Mouse (Mus musculus): ENCODE measurements at regions not wholly inside any gene's neighbourhood (a gene's known extent, or its start where the extent isn't known, plus 50 kb on each side); places are given as distances from the start of the nearest gene placed in this dataset.
A peak's percentile ranks its signal among the peaks of the same experiment; 100 is the strongest.

DNA sequence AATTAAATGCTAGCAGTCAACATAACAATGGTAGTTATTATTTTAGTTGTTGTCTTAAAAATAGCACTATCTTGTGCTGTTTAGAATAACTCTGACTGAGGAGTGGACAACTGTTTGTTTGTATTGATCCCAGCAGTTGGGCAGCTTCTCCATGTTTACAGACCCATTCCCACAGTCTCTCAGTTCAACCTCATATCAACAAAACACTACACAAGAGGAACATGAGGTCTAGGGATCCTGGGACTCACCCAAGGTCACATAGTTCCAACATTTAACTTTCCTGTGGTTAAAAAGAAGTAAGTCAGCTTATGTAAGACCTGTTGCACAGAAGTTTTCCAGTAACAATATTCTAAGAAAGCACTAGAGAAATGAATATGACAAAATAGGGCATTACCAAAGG lies 203.0 kb upstream of the Usp24 start:
- DNase-seq (ENCODE audit: low spot score in 2 of 2), result no peak

DNA sequence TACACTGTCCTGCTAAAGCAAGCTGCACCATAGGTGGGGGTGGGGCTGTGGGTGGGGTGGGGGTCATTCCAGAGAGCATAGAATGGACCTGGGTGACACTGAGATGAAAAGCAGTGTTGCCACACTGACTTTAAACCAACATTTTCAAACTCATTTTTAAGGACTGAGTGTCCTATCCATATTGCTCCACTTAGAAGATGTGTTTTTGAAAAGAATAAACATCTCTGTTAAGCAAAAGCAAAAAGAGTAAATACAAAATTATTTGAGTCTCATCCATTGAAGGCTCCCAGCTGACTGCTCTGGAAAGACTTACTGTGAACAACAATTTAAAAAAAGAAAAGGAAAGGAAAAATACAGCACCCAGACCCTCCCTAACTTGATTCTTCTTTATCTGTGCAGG lies 202.3 kb upstream of the Usp24 start:
- DNase-seq (ENCODE audit: low spot score in 2 of 2), result no peak

DNA sequence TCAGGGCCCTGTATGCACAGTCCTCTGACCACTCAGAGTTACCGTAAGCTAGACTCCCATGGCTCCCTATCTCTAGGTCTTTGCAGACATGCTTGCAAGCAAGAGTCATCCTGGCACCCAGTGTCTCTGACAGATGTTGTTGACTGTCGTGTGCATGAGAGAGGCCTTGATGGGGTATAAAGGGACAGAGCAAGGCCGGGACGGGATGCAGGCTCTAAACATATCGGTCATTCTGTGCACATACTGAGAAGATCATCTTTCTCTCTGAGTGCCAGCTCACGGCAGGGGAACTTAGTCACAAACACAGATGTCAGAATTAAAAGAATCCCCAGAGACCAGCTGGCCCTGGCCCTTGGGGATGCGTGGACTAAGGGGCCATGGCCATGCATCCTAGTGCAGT lies 199.4 kb upstream of the Usp24 start:
- DNase-seq (ENCODE audit: low spot score in 2 of 2), result no peak

DNA sequence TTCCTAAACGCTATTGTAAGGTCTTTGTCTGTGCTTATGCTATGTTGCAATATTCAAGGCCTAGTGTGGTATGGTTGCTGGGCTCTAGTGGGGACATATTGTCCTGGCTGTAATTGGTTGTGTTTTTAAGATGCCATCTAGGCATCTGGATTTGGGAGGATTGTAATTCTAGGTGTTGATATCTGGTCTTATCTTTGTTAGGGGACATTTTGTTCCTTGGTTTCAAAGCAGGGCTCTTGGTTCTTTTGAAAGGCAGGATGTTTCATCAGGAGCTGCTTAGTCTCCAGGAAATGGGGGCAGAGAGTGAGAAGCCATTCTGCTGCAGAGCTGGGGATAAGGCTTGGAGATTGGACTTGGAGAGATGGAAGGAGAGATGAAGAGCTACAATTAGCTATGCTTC lies 194.7 kb upstream of the Usp24 start:
- no peak for DNase-seq (ENCODE audit: low spot score in 2 of 2)

DNA sequence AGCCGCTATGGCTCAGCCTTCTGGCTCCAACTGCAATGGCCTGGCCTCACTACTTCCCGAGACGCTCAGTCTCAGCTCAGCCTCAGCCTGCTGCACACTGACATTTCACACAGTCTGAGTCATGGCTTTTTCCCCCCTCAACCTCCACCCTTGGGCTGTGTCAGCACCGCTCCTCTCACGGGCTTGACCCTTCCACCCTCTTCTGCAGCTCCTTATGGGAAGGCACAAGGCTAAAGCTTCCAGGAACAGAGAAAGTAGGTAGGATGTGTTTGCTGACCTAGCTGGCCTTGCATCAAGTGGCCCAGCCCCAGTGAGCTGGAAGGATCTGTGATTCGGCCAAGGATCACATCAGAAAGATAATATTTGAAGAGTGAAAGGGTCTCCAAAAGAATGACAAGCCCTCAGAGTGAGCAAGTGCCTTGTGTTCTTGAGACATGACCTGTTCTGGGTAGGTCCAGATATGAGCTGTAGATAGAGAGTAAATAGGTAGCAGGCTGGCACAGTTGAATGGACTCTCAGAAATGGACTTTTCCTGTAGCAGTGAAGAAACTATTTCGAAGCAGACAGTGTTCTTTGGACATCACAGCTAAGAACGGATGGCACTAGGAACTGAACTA lies 192.9 kb upstream of the Usp24 start:
- no peak for DNase-seq (ENCODE audit: low spot score in 2 of 2)

DNA sequence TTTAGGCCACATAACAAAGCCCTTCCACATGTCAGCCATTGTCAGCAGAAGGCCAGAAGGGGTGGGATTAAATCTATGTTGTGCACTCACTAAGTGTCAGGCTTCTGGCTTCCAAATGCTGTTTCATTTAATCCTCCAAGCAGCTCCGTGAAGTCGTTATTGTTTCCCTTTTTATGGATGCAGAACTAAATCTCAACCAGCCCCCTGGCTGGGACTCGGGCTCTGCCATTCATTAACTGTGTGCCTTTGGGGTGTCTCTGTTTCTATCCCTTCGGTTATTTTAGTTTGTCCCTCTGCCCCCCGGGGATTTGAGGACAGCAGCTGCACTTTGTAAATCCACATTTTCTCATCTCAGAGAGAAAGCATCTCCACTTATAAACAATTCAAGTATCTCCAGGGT lies 188.8 kb upstream of the Usp24 start:
- DNase-seq (ENCODE audit: low spot score in 2 of 2), result no peak

DNA sequence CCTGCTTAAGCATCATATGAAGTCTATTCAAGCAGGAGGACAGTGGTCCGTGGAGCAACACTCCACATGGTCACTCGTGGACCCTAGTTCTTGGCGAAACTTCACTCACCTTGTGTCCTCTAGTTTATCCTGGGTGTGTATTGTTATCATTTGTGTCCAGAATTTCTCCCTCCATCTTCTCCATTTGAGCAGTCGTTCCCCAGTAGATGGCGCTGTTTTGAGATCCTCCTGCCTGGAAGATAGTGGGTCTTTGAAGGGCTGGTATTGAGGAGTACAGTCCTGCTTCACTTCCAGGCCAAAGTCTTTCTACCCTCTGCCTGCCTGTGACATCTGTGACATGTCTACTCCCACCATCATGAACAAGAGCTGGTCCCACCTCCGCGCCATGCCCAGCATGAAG lies 188.4 kb upstream of the Usp24 start:
- peak in 1 of 2 experiments; percentile 40 for DNase-seq (ENCODE audit: low spot score in 2 of 2)

DNA sequence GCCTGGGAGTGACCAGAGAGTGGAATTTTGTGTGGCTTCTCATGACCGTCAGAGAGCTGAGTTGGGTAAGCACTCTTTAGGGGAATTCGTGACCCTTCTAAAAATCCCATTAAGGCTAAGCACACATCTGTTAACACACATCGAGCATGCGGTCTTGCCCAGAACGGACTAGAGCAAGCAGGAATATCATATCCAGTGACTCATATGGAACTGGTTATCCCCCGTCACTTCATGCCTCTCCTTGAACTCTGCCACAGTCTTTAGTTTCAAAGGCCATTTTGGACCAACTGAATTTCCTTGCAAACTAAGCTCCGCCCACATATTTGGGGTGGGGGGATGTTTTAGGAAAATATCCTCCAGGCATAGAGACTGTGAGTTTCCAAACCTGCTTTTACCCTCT lies 186.7 kb upstream of the Usp24 start:
- DNase-seq (ENCODE audit: low spot score in 2 of 2), result no peak

DNA sequence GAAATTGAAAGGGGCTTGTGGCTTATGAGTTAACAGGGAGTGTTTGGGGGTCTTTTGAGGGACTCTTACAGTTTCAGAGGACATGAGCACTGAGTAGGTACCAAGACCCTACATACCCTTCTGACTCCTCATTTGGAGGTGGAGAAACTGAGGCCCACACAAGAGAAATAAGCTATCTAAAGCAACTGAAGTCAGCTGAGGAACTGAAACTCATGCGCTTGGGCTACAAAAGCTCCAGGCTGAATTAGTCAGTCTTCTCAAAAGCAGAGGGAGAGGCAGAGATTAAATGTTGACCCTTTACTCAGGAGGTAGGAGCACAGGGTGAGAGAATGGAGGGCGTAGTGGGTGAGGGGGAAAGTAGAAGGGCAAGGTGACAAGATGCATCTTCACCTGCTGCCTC lies 186.2 kb upstream of the Usp24 start:
- no peak for DNase-seq (ENCODE audit: low spot score in 2 of 2)

DNA sequence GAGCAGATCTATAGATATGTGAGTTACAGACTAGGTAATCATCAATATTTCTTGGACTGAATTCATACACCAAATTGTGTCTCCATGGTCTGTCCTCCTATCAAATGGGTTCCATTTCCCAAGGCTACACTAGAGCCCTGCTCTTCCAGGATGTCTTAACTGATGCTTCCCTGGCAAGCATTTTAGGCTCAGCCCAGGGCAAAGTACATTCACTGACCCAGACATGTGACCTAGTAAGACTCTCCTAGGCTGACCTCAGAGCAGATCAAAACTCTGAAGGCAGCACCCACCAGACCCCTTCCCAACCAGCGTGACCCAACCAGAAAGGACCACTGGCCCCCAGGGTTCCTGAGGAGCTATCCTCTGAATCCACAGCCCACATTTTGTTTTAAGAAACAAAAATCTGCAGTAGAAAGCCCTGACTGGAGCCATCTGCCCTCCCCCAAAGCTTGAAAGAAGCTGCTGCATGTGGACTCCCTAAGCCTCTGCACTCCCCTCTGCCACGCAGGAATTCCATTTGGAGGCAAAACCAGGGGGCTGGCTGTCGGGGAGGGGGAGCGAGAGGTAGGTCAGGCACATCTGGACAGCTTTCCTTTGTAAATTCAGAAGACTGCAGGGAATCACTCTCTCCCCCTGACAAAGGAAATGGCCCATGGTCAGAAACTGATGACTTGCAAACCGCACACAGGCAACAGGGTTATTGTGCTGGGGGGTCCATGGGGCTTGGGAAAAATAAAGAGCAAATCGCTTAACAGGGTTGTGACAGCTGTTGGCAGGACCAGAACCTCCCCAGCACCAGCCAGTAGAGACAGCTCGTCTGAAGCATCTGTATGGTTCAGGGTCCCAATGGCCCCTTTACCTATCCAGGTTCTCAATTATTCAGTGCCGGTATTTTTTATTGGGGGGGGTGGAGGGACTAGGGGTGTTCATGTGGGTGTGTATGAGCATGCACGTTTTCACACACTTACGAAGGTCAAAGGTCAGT lies 182.0 kb upstream of the Usp24 start:
- no peak for DNase-seq (ENCODE audit: low spot score in 2 of 2)

DNA sequence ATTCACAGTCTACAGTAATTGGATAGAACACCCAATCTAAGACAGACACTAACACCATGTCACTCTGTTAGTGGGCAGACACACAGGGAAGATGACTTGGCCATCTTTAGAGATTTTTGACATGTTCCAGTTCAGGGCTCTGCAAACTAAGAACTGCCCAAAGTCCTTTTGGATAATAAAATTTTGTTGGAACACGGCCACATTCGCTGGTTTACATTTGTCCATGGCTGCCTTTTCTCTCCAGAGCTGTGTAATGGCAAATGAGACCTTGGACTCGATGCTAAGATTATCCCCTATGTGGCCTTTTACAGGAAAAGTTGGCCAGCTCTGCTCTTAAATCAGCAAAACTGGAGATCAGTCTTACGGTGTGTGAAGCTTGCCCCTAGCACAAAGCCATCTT lies 173.3 kb upstream of the Usp24 start:
- no peak for DNase-seq (ENCODE audit: low spot score in 2 of 2)

DNA sequence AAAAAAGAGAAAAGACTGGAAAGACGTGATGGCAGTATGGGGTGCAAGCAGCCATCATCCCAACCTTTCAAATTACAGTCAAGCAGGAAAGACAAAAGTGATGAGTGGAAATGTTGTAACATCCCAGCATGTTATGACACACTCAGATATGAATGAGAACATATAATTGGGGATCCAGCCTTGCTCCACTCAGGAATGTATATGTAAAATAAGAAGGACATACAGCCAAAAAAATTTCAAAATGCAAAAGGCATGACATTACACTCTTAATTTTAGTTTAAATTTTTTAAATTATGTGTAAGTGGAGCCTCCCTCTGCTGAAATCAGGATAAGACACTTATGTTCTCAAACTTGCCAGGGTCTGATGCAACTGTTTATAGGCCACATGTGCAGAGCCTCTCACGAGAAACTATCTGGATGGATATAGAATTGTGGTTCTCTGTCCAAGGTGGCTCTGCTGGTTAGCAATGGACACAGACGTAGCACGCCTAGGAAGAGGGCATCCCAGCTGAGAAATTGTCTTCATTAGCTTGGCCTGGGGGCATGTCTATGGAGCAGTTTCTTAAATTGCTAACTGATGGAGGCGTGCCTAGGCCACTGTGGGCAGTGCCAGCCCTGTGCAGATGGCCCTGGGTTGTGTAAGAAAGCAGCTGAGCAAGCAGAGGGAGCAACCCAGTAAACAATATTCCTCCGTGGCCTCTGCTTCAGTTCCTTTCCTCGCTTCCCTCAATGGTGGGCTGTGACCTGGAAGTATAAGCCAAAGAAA lies 171.5 kb upstream of the Usp24 start:
- no peak for DNase-seq (ENCODE audit: low spot score in 2 of 2)

DNA sequence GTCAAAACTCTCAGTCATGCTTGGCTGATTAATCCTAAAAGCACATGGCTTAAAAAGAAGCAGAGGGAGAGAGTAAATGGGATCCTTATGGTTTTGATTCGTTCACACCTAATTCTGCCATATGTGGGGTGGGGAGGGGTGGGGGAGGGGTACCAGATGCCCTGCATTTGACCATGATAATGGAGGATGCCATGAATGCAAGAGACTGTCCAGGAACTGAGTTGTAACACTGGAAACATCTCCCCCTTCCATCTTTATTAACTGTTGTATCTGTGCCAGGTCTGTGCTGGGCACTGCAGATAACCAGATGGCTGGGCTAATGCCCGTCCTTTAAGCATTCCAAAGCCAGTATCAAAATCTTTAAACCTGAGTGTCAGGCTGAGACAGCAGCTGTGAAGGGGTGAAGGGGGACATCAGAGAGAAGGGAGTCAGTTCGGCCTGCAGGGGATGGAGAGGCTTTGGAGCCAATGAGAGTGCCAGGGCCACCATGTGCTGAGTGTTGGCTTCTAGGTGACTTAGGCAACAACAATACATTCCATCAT lies 169.0 kb upstream of the Usp24 start:
- no peak for DNase-seq (ENCODE audit: low spot score in 2 of 2)

DNA sequence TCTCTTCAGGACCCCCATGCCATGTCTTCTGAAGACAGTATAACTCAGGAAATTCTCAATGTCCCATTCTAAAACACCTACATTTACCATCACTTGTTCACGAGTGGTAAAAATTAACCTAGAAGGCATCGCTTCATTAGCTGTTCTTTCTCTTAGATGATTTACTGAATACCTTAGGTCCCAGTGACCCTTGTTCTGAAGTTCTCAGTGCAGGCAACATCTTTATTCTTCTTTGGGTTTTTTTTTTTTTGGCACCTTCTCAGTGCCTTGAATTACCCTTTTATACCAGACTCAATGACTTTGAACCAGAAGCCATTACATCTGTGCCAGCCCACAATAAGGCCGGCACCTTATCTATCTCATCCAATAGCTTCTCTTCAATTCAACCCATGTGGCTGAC lies 167.1 kb upstream of the Usp24 start:
- DNase-seq (ENCODE audit: low spot score in 2 of 2), result no peak

DNA sequence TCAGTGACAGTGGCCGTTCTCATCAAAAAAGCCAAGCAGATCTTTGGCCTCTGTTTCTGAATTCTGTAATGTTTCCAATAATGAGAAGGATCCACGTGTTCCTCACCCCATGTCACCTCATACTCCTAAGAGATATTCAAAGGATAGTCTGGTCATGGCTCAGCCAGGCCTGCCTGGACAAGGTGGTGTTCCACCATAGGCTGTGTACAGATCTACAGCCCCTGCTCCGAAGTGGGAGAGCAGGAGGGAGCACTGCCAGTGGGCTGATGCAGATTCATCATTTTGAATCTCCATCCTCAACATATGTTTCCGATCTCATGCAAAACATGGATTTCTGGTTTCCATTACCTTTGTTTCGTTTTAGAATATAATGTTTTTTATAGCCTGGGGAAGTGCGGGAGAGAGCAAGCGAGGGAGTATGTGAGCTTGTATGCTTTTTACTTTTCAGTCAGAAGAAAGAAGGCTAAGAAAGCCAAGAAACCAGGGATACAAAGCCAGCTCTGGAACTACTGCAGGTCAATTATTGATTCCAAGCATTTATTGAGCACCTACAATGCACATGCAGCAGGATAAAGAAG lies 166.5 kb upstream of the Usp24 start:
- no peak for DNase-seq (ENCODE audit: low spot score in 2 of 2)

DNA sequence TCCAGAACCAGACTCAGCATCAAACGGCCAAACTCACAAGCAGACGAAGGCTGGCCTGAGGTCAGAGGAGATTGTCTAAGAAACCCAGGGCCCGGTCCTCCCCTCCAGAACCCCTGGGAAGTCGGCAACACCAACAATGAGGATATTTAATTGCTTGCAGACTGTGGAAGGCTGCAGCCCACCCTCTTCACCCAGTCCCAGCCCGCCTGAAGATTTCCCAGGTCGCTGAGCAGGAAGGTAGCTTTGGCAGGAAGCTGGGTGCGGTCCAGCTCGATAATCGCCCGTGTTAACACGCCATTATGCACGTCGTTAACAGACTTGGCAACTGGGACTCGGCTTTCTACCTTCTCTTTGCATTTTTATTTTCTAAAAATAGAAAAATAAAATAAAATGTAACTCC lies 165.2 kb upstream of the Usp24 start:
- no peak for DNase-seq (ENCODE audit: low spot score in 2 of 2)

DNA sequence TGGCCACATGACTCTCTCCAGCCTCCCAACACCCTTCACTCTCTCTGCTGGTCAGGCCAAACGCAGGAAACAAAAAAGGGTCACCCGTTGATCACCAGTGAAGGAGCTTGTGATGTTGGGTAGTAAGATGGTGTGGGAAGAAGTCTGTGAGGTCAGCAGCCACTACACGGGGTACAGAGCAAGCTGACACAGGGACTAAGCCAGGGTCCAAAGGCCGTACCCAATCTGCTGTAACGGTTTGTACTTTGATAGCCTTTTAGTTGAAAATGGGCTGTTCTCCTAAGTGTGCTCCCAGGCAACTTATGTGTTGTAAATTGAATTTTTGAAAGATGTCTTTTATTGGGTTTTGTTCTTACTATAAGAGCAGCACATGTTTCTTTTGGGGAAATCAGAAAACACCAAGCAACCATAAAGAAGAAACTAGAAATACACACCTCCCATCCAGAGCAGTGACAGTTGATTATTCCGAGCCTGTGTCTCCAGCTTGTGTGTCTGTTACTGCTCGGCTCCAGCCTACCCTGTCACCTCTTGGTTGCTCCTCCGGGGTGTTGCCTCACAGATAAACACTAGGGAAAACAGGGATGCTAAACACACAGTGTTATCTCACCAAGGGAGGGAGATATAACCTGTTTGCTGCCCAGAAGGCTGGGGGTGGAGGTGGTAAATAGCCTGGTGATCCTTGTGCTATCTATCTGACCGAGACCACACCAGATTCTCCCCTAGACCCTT lies 158.4 kb upstream of the Usp24 start:
- DNase-seq (ENCODE audit: low spot score in 2 of 2), result no peak

DNA sequence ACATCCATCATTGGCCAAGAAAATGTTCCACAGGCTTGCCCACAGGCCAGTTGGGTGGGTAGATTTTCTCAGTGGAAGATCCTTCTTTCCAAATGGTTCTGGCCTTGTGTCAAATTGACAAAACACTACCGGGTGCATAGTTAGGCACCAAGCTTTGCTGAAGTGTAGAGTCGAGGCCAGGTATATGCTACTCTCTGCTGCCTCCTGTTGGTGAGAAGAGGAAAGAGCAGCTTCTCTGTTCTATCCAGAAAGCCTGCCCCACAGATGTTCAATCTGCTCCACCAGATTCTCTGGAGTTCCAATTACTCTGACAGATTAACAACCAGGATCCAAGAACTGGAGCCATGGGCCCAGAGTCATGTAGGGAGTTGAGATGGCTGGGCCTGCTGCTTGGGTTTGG lies 154.4 kb upstream of the Usp24 start:
- DNase-seq (ENCODE audit: low spot score in 2 of 2), result no peak

DNA sequence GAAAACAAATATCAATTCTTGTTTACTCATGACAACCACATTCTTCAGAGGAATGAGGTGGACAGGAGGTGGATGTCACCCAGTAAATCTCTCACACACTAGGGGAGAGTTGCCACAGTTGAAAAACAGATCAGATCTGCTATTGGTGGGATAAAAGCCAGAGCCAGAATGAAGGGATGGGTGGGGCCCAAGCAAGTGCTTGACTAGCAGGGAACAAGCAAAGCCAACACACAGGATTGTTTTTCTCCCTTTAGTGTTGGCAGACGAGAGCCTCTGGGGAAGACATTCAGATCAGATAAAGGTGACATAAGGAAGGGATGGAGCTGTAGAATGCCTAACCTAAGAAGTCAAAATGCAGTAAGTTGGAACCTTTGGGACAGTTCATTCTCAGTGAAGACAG lies 153.5 kb upstream of the Usp24 start:
- no peak for DNase-seq (ENCODE audit: low spot score in 2 of 2)

DNA sequence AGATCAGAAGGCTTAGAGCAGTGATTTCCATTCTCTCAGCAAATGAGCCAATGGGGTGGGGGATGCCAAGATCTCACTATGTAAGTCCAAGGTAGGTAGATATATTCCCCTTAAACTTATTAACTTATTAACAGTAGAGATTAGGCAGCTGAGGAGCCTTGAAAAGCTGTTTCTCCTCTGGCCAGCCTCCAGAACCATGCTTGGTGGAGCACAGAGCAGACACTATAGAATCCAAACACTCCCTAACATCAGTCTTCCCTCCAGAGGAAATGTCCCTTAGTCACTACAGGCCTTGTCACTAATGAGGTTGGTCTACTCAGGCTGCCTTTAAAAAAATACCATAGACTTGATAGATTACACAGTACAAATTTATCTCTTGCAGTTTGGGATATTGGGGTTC lies 152.8 kb upstream of the Usp24 start:
- DNase-seq (ENCODE audit: low spot score in 2 of 2), result no peak

DNA sequence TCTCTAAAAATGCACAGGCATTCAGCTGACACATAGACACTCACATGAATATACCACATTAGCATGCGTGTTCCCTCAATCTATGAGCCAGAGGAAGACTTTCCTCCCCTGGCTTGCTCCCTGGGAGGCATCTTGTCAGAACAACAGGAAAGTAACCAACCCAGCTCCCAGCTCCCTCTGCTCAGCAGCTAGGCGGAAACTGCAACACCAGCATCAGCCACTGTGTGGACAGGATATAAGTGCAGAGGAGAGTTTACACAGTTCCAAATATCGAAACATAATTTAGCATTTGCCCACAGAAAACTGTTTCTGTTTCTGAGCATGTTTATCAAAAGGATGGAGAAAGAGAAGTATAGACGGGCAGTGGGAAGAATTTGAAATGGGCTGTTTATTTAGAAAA lies 148.3 kb upstream of the Usp24 start:
- no peak for DNase-seq (ENCODE audit: low spot score in 2 of 2)

All from cerebellum, postnatal 4 days (tissue).